ENCODE assay signal across 9 mouse cellular contexts in the genomic region with DNA sequence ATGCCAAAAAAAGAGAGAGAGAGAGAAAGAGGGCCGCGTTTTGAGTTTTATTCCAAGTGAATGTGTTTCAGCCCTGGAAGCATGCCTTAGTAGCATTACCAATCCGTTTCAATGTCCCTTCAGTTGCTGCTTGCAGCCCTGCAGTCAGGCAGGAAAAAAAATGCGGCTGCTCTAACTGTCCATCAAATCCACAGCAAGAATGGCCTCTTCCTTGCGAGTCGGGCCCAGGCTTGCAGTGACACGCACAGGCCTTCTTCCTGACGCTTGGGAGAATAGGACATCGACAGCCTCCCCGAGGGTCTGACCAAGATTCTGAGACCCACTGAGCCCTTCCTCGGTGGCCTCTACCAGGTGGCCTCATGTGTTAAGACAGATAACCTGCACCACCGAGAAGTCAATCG. TPM values are rescaled to one million over a fixed set of nuclear protein-coding genes. Genes with fewer than 3 reads are reported as not detected.
A peak's percentile ranks its signal among the peaks of the same experiment; 100 is the strongest.
DNase-seq lines count a peak whose midpoint lies in the region; ATAC-seq and TF ChIP-seq lines count a peak whose summit lies in the region.
"Had no signal": no experiment of that assay in that cellular context is flagged by ENCODE, and none has a peak within 500 bp of the region (broad histone marks: within the 10 kb centered on the region; RNA-seq: fewer than 3 reads in every experiment).

No protein-coding gene starts in this region.

- peak overlapping the region; percentile 54 for H3K4me2 ChIP-seq in kidney, embryonic 14.5 days (replicated peaks; ENCODE audit: low read depth, low read length)
- peak overlapping the region; percentile 95 for H3K4me2 ChIP-seq in forebrain, postnatal 0 days (ENCODE audit: low read depth)
- peak overlapping the region; percentile 53 for H3K4me2 ChIP-seq in liver, embryonic 12.5 days

- no peak for TF ChIP-seq POLR2A in small intestine, adult 2 months (IDR thresholded peaks at IDR 0.05; ENCODE audit: low read depth, low read length)

- no peaks in the 10 kb centered on the region for H3K9me3 ChIP-seq in kidney, embryonic 14.5 days (ENCODE audit: control insufficient read depth, low read length)
- H3K9me3 ChIP-seq in forebrain, postnatal 0 days (ENCODE audit: low read length) = no peaks in the 10 kb centered on the region
- no peaks in the 10 kb centered on the region for H3K9me3 ChIP-seq in liver, embryonic 12.5 days (replicated peaks)

- peaks cover 62% of the 10 kb centered on the region for H3K27me3 ChIP-seq in kidney, embryonic 14.5 days (ENCODE audit: control insufficient read depth, insufficient read depth, low read length)
- H3K27me3 ChIP-seq in forebrain, postnatal 0 days (ENCODE audit: insufficient read depth, low read length) = no peaks in the 10 kb centered on the region
- H3K27me3 ChIP-seq in liver, embryonic 12.5 days (replicated peaks) = peaks cover 94% of the 10 kb centered on the region
- peaks cover 51% of the 10 kb centered on the region for H3K27me3 ChIP-seq in small intestine, adult 2 months (ENCODE audit: control insufficient read depth, insufficient read depth, low read length)

- no peak for TF ChIP-seq CTCF in forebrain, postnatal 0 days (IDR thresholded peaks at IDR 0.05; ENCODE audit: low read depth)
- TF ChIP-seq CTCF in small intestine, adult 2 months (IDR thresholded peaks at IDR 0.05; ENCODE audit: extremely low read depth, insufficient read length, insufficient replicate concordance, low read depth, low read length) = no peak

- H3K27ac ChIP-seq in kidney, embryonic 14.5 days (ENCODE audit: low read depth, low read length) = no peak overlapping the region
- H3K27ac ChIP-seq in forebrain, postnatal 0 days (ENCODE audit: low read depth, low read length) = peak overlapping the region; percentile 94
- H3K27ac ChIP-seq in liver, embryonic 12.5 days = no peak overlapping the region
- no peak overlapping the region for H3K27ac ChIP-seq in small intestine, adult 2 months (ENCODE audit: insufficient read depth, low read depth, low read length)

- H3K9ac ChIP-seq in kidney, embryonic 14.5 days (ENCODE audit: low read depth, low read length) = peak overlapping the region; percentile 28; the same call in 1 of the 2 replicates
- H3K9ac ChIP-seq in forebrain, postnatal 0 days = peak overlapping the region; percentile 81
- no peak overlapping the region for H3K9ac ChIP-seq in liver, embryonic 12.5 days

- H3K36me3 ChIP-seq in kidney, embryonic 14.5 days (ENCODE audit: control insufficient read depth, insufficient read depth, low read length) = no peaks in the 10 kb centered on the region
- no peaks in the 10 kb centered on the region for H3K36me3 ChIP-seq in forebrain, postnatal 0 days (ENCODE audit: insufficient read depth)
- H3K36me3 ChIP-seq in liver, embryonic 12.5 days = no peaks in the 10 kb centered on the region
- no peaks in the 10 kb centered on the region for H3K36me3 ChIP-seq in small intestine, adult 2 months (ENCODE audit: control insufficient read depth, insufficient read depth, low read length)
- H3K36me3 ChIP-seq: G1E had no signal

- H3K4me3 ChIP-seq in kidney, embryonic 14.5 days (ENCODE audit: low read length) = peak overlapping the region; percentile 34
- peak overlapping the region; percentile 70 for H3K4me3 ChIP-seq in forebrain, postnatal 0 days (ENCODE audit: low read depth, low read length)
- peak overlapping the region; percentile 14; the same call in 1 of the 2 replicates for H3K4me3 ChIP-seq in liver, embryonic 12.5 days
- peak overlapping the region; percentile 49; the same call in 1 of the 2 replicates for H3K4me3 ChIP-seq in small intestine, adult 2 months (ENCODE audit: low read depth, low read length)

- DNase-seq in kidney, postnatal 25 days = no peak
- peak; percentile 30 for DNase-seq in brain, embryonic 18.5 days (ENCODE audit: low read depth, low spot score)
- DNase-seq in forebrain, postnatal 0 days = peak; percentile 66
- no peak for DNase-seq in urinary bladder, adult 18-20 months (ENCODE audit: low spot score in 2 of 2)
- no peak for DNase-seq in thymus, postnatal 36 days

- 3% methylated on average over 13 of the region's 13 CpGs for WGBS in kidney, embryonic 14.5 days
- WGBS in forebrain, postnatal 0 days = under 1% methylated on average over 13 of the region's 13 CpGs
- WGBS in liver, embryonic 12.5 days (ENCODE audit: insufficient replicate concordance) = 2% methylated on average over 13 of the region's 13 CpGs
- WGBS in small intestine, adult 2 months = 22% methylated on average over 13 of the region's 13 CpGs

- peaks cover 8% of the 10 kb centered on the region for H3K4me1 ChIP-seq in kidney, embryonic 14.5 days (ENCODE audit: control insufficient read depth, insufficient read depth, low read length)
- peaks cover 27% of the 10 kb centered on the region for H3K4me1 ChIP-seq in forebrain, postnatal 0 days (ENCODE audit: insufficient read depth)
- peaks cover 6% of the 10 kb centered on the region; the same call in 1 of the 2 replicates for H3K4me1 ChIP-seq in liver, embryonic 12.5 days
- no peaks in the 10 kb centered on the region for H3K4me1 ChIP-seq in small intestine, adult 2 months (ENCODE audit: control insufficient read depth, insufficient read depth, insufficient read length, low read length)

- no peak for ATAC-seq in kidney, embryonic 14.5 days (ENCODE audit: low FRiP score, low TSS enrichment)
- ATAC-seq in forebrain, postnatal 0 days = no peak
- no peak for ATAC-seq in liver, embryonic 12.5 days

RNA-seq across cellular contexts. Expression of a gene that starts 0.7 kb away (rescaled TPM):
- polyA plus RNA-seq in kidney, embryonic 14.5 days (2014; fragmentation: Nextera tagmentation; extraction: Ambion mirVana) = 0.11 and 0.12 TPM in 2 replicates
- total RNA-seq in forebrain, postnatal 0 days (2014; rRNA removed) = 98.1 and 106 TPM in 2 replicates
- polyA plus RNA-seq in forebrain, postnatal 0 days (2015; fragmentation: Nextera tagmentation; extraction: Ambion mirVana) = 6.8 and 11.6 TPM in 2 replicates
- not detected in 2 replicates for polyA plus RNA-seq in liver, embryonic 12.5 days (2016; fragmentation: Nextera tagmentation; extraction: Ambion mirVana)
- 0.08 and 0.28 TPM in 2 replicates for polyA plus RNA-seq in small intestine, adult 2 months (2012; rRNA removed)
- polyA plus RNA-seq: G1E had no signal

Comparison
In these comparisons a context has a peak if more than half of its experiments do, and no peak if none do; other contexts are left out.
1. H3K4me3 ChIP-seq: peak in every context shown above with its lines; median percentile 70 in forebrain, postnatal 0 days; 49 in small intestine, adult 2 months; 34 in kidney, embryonic 14.5 days; 14 in liver, embryonic 12.5 days.
2. DNase-seq: peak in brain, embryonic 18.5 days (single experiment) and forebrain, postnatal 0 days (single experiment); none in kidney, postnatal 25 days (0 of 2), urinary bladder, adult 18-20 months (0 of 2) and thymus, postnatal 36 days (0 of 2).
3. Peak in every context shown above with its lines, with median percentiles within 50 percentile points of each other: H3K4me2 ChIP-seq.